Mouse (Mus musculus) neural tube, embryonic 14.5 days (tissue): ENCODE results near the gene Kcnc4. TPM values are rescaled to one million over a fixed set of nuclear protein-coding genes. Genes with fewer than 3 reads are reported as not detected.

Experiments
- ATAC-seq: fragments of 200-750 bp; cut with Nextera tagmentation; 2 replicates; pipeline ENCODE4 v1.8.0; 2017; ENCODE audit warnings: low read depth, mild to moderate bottlenecking, moderate TSS enrichment, moderate library complexity
- H3K27ac ChIP-seq: fragments of 300-500 bp; sonication (generic); 2 replicates; pipeline ENCODE4 v1.5.1; 2014; ENCODE audit warnings: low read depth, mild to moderate bottlenecking, control low read depth, low read length, moderate library complexity, mixed read lengths
- H3K27me3 ChIP-seq: fragments of 300-500 bp; sonication (generic); 2 replicates; pipeline ENCODE4 v1.6.1; 2014; ENCODE audit warnings: low read length; ENCODE audit not compliant: control insufficient read depth, insufficient read depth
- H3K36me3 ChIP-seq: fragments of 300-500 bp; sonication (generic); 2 replicates; pipeline ENCODE4 v1.6.1; 2014; ENCODE audit warnings: low read length, mixed read lengths; ENCODE audit not compliant: control insufficient read depth, insufficient read depth
- H3K4me1 ChIP-seq: fragments of 300-500 bp; sonication (generic); 2 replicates; pipeline ENCODE4 v1.6.1; 2014; ENCODE audit warnings: low read length; ENCODE audit not compliant: control insufficient read depth, insufficient read depth
- H3K4me2 ChIP-seq: fragments of 300-500 bp; sonication (generic); 2 replicates; pipeline ENCODE4 v1.6.1; 2014; ENCODE audit warnings: mild to moderate bottlenecking, low read depth, low read length, control low read depth
- H3K4me3 ChIP-seq: fragments of 300-500 bp; sonication (generic); 2 replicates; pipeline ENCODE4 v1.5.1; 2014; ENCODE audit warnings: low read depth, low read length, control low read depth, mixed read lengths
- H3K9ac ChIP-seq: fragments of 300-500 bp; sonication (generic); replicated peaks from 2 replicates; pipeline ENCODE4 v1.6.1; 2014; ENCODE audit warnings: low read depth, mild to moderate bottlenecking, control low read depth, low read length, mixed read lengths
- H3K9me3 ChIP-seq: fragments of 300-500 bp; sonication (generic); 2 replicates; pipeline ENCODE4 v1.6.1; 2016; ENCODE audit warnings: low read length; ENCODE audit not compliant: control insufficient read depth
- WGBS: fragments of 180-500 bp; shearing (Covaris S2); extraction: QIAGEN DNeasy Blood & Tissue Kit; methylation state at CpG from one replicate; pipeline ENCODE4 v1.1.7; 2014; 5-methylcytosine and 5-hydroxymethylcytosine counted together
- polyA plus RNA-seq: library from polyadenylated mRNA; unstranded; fragments of >200 nt; fragmentation: Nextera tagmentation; extraction: Ambion mirVana; gene quantifications from 2 replicates; pipeline ENCODE4 v1.2.1, GENCODE M21; 2014

The Kcnc4 gene
- polyA plus RNA-seq, 1 experiment from 2014 or later, result 7.7 TPM

DNA sequence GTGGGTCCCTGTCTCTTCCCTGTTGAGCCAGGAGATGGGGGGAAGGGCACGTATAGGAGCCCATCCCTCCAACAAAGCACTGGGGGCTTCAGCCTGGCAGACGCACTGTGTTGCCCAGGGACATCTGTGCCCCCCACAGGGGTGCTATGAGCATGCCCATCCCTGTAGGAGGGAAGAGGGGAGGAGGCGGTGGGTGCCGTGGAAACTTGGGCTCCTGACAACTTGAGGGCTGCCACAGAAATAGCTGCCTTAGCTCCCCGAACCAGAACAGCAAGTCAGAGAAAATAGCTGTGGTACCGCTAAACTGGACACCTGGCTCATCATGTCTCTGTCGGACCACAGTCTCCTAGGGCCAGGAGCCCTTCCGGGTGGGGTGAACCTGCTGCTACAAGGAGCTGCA, 18.0 kb downstream of the Kcnc4 start:
- H3K4me1 ChIP-seq, result no peaks in the 10 kb centered on the region

DNA sequence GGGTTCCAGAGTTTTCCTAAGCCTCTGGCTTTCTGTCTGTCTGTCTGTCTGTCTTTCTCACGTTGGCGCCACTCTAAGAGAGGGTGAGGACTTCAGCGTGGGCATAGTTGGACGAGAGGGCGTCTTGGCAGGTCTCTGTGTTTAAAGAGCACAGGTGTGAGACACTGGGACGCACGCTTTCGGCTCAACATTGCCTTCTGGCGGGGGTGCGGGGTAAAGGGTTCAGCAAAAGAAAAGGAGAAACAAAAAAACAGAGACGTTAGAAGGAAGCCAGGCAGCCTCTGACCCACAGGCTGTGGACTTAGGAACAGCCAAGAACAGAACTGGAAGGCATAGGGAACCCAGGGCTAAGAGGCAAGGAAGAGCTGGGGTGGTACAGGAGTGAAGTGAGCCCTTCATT, 20.1 kb downstream of the Kcnc4 start:
- Histone ChIP-seq H3K36me3 (no peaks in the 10 kb centered on the region), H3K9me3 (no peaks in the 10 kb centered on the region), H3K27ac (no peak overlapping the region), H3K4me2 (no peak overlapping the region), H3K4me3 (no peak overlapping the region), H3K4me1 (no peaks in the 10 kb centered on the region), H3K9ac (no peak overlapping the region), H3K27me3 (no peaks in the 10 kb centered on the region)
- 93% methylated on average over 11 of the region's 11 CpGs for WGBS
- no peak for ATAC-seq

More for the DNA sequence above, 18.0 kb downstream of the Kcnc4 start:
- no peaks in the 10 kb centered on the region for H3K36me3 ChIP-seq
- ATAC-seq, result no peak
- no peak overlapping the region for H3K27ac ChIP-seq
- no peaks in the 10 kb centered on the region for H3K9me3 ChIP-seq
- WGBS, result 83% methylated on average over 8 of the region's 8 CpGs
- no peaks in the 10 kb centered on the region for H3K27me3 ChIP-seq
- no peak overlapping the region for H3K4me2 ChIP-seq
- H3K4me3 ChIP-seq, result no peak overlapping the region
- H3K9ac ChIP-seq, result no peak overlapping the region

DNA sequence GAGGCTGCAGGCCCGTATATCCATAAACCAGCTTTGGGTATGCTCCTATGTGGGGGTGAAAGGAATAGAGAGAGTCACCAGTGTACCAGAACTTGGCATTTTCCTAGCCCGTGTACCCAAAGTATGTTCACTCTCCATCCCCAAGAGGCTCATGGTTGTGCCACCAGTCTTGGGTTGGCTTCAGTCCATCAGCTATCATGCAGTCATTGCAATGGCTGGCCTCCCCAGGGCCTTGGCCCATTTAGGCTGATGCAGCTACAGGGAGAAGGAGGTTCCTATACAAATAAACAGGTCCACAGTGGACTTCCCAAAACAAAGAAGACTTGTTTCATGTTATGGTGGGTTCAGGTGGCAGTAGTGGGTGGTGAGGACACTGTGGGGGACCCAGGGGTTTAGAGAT, 21.7 kb downstream of the Kcnc4 start:
- 64% methylated on average over 2 of the region's 2 CpGs for WGBS
- no peaks in the 10 kb centered on the region for H3K4me1 ChIP-seq
- no peak overlapping the region for H3K4me2 ChIP-seq
- H3K27ac ChIP-seq, result no peak overlapping the region
- H3K4me3 ChIP-seq, result no peak overlapping the region
- no peaks in the 10 kb centered on the region for H3K36me3 ChIP-seq
- no peaks in the 10 kb centered on the region for H3K27me3 ChIP-seq
- no peaks in the 10 kb centered on the region for H3K9me3 ChIP-seq
- H3K9ac ChIP-seq, result no peak overlapping the region
- ATAC-seq, result no peak

DNA sequence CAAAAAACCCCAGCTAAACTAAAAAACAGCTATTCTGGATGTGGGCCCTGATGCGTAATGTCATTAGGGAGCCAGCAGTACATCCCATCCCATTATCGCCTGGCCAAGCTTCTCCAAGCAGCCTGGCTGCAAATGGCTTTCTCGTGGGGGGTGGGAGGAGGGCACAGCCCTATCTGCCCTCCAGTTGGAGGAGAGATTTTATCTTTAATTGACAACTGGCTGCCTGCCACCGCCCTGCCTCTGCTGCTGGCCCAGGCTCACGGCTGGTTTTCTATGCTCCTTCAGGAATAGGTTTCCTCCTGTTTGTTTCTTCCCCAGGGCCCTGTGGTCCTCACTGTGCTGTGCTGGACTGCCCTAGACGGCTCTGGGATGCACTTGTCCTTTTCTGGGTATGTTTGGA, 22.9 kb downstream of the Kcnc4 start:
- no peak; the same call in 1 of the 2 replicates for ATAC-seq

DNA sequence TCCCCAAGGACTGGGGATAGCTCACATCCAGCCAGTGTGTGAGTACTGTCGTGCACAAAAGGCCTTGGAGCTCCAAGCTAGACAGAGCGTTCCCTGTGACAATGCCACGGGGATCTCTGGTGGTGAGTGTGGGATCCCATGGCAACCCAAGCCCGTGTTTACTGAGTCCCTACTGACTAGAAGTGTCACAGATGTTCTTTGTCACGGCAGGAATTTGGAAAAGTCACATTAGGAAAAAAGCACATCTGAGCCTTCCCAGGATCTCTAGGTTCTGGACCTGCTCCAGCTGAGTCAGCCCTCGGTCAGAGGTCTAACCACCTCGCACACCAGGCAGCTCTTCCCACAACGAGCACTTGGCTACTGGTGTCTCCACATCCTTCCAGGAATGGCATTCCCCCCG, 25.7 kb downstream of the Kcnc4 start:
- no peaks in the 10 kb centered on the region for H3K4me1 ChIP-seq
- no peaks in the 10 kb centered on the region for H3K36me3 ChIP-seq
- H3K9ac ChIP-seq, result no peak overlapping the region
- ATAC-seq, result peak; percentile 19; the same call in 1 of the 2 replicates
- H3K4me3 ChIP-seq, result no peak overlapping the region
- H3K4me2 ChIP-seq, result no peak overlapping the region
- 51% methylated on average over 9 of the region's 9 CpGs for WGBS
- no peaks in the 10 kb centered on the region for H3K9me3 ChIP-seq
- no peak overlapping the region for H3K27ac ChIP-seq
- no peaks in the 10 kb centered on the region for H3K27me3 ChIP-seq

More for the DNA sequence above, 22.9 kb downstream of the Kcnc4 start:
- H3K4me3 ChIP-seq, result no peak overlapping the region
- H3K9ac ChIP-seq, result no peak overlapping the region
- no peak overlapping the region for H3K27ac ChIP-seq
- no peak overlapping the region for H3K4me2 ChIP-seq
- H3K36me3 ChIP-seq, result no peaks in the 10 kb centered on the region
- no peaks in the 10 kb centered on the region for H3K4me1 ChIP-seq
- H3K9me3 ChIP-seq, result no peaks in the 10 kb centered on the region
- H3K27me3 ChIP-seq, result no peaks in the 10 kb centered on the region
- 47% methylated on average over 6 of the region's 6 CpGs for WGBS

DNA sequence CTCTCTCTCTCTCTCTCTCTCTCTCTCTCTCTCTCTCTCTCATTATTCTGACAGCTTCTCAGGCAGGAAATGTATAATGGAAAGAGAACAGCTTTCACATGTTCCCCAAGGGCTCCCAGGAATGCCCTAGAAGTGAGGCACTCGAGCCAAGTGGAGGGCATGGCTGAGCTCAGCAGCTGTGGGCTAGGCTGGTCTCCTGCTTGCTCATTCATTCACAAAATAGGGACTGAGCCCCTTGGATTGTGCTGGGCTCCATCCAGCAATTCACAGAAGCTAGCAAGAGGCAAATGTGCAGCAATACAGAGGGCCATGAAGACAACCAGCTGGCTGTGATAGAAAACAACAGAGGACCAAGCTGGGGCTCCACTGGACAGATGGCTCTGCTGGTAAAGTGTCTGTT, 28.1 kb downstream of the Kcnc4 start:
- no peak overlapping the region for H3K4me2 ChIP-seq
- H3K9me3 ChIP-seq, result no peaks in the 10 kb centered on the region
- H3K27me3 ChIP-seq, result no peaks in the 10 kb centered on the region
- WGBS, result 8% methylated on average over 1 of the region's 1 CpGs
- no peaks in the 10 kb centered on the region for H3K36me3 ChIP-seq
- peak; percentile 65 for ATAC-seq
- no peak overlapping the region for H3K4me3 ChIP-seq
- H3K27ac ChIP-seq, result no peak overlapping the region
- no peak overlapping the region for H3K9ac ChIP-seq
- no peaks in the 10 kb centered on the region for H3K4me1 ChIP-seq

DNA sequence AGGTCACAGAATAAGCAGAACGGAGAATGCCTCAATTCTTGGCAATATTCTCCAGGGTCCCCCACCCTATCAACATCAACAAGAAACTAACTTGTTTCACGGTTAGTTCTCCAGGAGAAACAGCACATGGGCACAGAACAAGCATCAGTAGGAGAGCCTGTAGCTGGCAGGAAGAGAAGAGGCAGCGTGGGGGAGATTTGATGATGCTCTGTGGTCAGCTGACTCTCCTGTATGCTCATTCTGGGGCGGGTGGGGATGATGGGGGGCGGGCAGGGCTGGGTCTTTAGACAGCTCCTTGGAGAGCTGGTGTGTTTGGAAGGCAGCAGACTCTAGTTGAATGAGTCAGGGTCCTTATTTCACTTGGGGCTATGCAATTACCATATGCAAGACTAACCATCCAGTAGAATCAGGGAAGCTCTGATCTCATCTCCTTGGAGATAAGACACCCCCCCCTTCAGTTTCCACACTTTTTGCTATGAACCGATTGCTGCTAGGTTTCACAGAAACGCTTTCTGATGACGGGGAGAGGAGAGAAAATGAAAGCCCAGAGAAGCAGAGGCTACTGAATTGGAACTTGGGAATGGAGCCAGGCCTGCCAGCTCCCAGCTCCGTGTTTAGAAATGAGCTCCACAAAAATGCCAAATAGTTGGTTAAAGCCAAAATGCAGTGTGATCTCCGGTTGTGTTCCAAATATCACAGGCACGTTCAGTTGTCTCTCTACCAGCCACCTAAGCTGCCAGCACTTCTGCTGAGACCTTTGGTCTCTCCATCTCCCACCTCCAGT, 34.9 kb downstream of the Kcnc4 start:
- 74% methylated on average over 11 of the region's 11 CpGs for WGBS
- no peak overlapping the region for H3K9ac ChIP-seq
- no peak overlapping the region for H3K4me3 ChIP-seq
- no peak overlapping the region for H3K4me2 ChIP-seq
- no peaks in the 10 kb centered on the region for H3K9me3 ChIP-seq
- no peak overlapping the region for H3K27ac ChIP-seq
- ATAC-seq, result no peak
- H3K27me3 ChIP-seq, result no peaks in the 10 kb centered on the region
- H3K36me3 ChIP-seq, result no peaks in the 10 kb centered on the region
- H3K4me1 ChIP-seq, result no peaks in the 10 kb centered on the region

DNA sequence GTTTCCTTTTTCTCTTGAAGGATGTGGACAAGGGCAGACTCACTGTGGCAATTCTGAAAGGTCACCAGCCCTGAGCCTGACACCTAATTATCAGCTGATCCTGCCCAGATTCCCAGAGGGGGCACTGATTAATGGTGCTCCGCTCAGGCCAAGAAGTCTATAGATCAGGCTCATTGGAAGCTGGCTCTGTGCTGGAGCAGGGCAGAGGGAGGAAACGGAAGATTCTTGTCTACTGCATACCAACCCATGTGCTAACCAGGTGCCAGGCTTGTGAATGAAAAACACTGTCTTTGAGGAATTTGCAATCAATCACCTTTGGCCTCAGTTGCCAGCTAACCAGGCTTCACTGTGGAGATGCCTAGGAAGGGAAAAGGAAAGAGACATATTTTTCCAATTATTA, 39.2 kb downstream of the Kcnc4 start:
- no peak overlapping the region for H3K4me3 ChIP-seq
- 66% methylated on average over 2 of the region's 2 CpGs for WGBS
- H3K27me3 ChIP-seq, result no peaks in the 10 kb centered on the region
- no peak overlapping the region for H3K9ac ChIP-seq
- no peaks in the 10 kb centered on the region for H3K9me3 ChIP-seq
- no peak for ATAC-seq
- no peaks in the 10 kb centered on the region for H3K4me1 ChIP-seq
- no peak overlapping the region for H3K4me2 ChIP-seq
- H3K36me3 ChIP-seq, result no peaks in the 10 kb centered on the region
- H3K27ac ChIP-seq, result no peak overlapping the region

DNA sequence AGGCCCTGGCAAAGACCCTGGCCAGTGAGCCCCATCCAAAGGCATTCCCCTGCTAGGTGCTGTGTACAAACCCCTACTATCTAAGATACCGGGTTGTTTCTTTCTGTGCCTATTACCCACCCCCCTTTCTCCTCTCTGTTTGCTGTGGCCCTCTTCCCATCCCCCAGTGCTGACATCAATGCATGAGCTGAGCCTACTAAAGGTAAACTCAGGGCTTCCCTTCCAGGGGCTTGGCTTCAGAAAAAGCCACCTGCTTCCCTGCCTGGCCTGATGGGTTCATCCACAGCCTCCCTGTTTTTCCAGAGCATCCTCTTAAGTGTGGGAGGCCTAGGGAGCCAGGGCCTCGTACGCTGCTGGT, 42.1 kb downstream of the Kcnc4 start:
- H3K27me3 ChIP-seq, result no peaks in the 10 kb centered on the region
- no peak overlapping the region for H3K27ac ChIP-seq
- no peaks in the 10 kb centered on the region for H3K36me3 ChIP-seq
- H3K4me3 ChIP-seq, result no peak overlapping the region
- 85% methylated on average over 3 of the region's 3 CpGs for WGBS
- H3K4me1 ChIP-seq, result 0 out of 2 replicates have a peak, but pooled peaks cover 7% of the 10 kb centered on the region
- H3K9ac ChIP-seq, result no peak overlapping the region
- H3K9me3 ChIP-seq, result no peaks in the 10 kb centered on the region
- no peak overlapping the region for H3K4me2 ChIP-seq
- no peak for ATAC-seq
